Mouse (Mus musculus) embryo, embryonic 11 days (tissue): ENCODE results near the gene Sdr42e1.

Experiments used
- DNase-seq: peaks from one replicate; pipeline ENCODE4 v3.0.0-alpha.2; 2015

Gene Sdr42e1

GRCm38 (mm10) chr8:117673430-117673830, at the start of gene Sdr42e1:
Gene Sdr42e1 (minus strand): TSS chr8:117673689.
- peak; percentile 67 for DNase-seq

- DNase-seq = no peak
These were observed 44.8 kb upstream of the Sdr42e1 start for GRCm38 (mm10) chr8:117718152-117718860.

GRCm38 (mm10) chr8:117715896-117716295, 42.4 kb upstream of the Sdr42e1 start:
- no peak for DNase-seq

- DNase-seq = no peak
These were observed 41.1 kb upstream of the Sdr42e1 start for GRCm38 (mm10) chr8:117714604-117715003.

- peak; percentile 50 for DNase-seq
These were observed 38.7 kb upstream of the Sdr42e1 start for GRCm38 (mm10) chr8:117712226-117712625.

- DNase-seq = no peak
These were observed 32.7 kb upstream of the Sdr42e1 start for GRCm38 (mm10) chr8:117706141-117706540.

- DNase-seq = peak; percentile 13
These were observed 29.2 kb upstream of the Sdr42e1 start for GRCm38 (mm10) chr8:117702701-117703100.

GRCm38 (mm10) chr8:117701859-117702258, 28.4 kb upstream of the Sdr42e1 start, which contains the start of gene Hsd17b2:
Gene Hsd17b2 (plus strand): TSS chr8:117701904.
- peak; percentile 26 for DNase-seq

- no peak for DNase-seq
These were observed 27.8 kb upstream of the Sdr42e1 start for GRCm38 (mm10) chr8:117701246-117701645.

GRCm38 (mm10) chr8:117700699-117701098, 27.2 kb upstream of the Sdr42e1 start:
- no peak for DNase-seq

- peak; percentile 29 for DNase-seq
These were observed 23.8 kb upstream of the Sdr42e1 start for GRCm38 (mm10) chr8:117697248-117697647.

GRCm38 (mm10) chr8:117695636-117696035, 22.1 kb upstream of the Sdr42e1 start:
- DNase-seq = no peak

- DNase-seq = no peak
These were observed 18.6 kb upstream of the Sdr42e1 start for GRCm38 (mm10) chr8:117692131-117692530.

GRCm38 (mm10) chr8:117687890-117688289, 14.4 kb upstream of the Sdr42e1 start:
- DNase-seq = no peak

GRCm38 (mm10) chr8:117684504-117684903, 11.0 kb upstream of the Sdr42e1 start:
- peak; percentile 45 for DNase-seq

- DNase-seq = no peak
These were observed 10.5 kb upstream of the Sdr42e1 start for GRCm38 (mm10) chr8:117683925-117684472.

- no peak for DNase-seq
These were observed 5.2 kb upstream of the Sdr42e1 start for GRCm38 (mm10) chr8:117678650-117679049.

- no peak for DNase-seq
These were observed 3.5 kb upstream of the Sdr42e1 start for GRCm38 (mm10) chr8:117677011-117677410.

- DNase-seq = no peak
These were observed 3.0 kb upstream of the Sdr42e1 start for GRCm38 (mm10) chr8:117676460-117676859.

- no peak for DNase-seq
These were observed 1.7 kb upstream of the Sdr42e1 start for GRCm38 (mm10) chr8:117675171-117675570.

GRCm38 (mm10) chr8:117672558-117672957, 931 bp downstream of the Sdr42e1 start:
- DNase-seq = no peak

GRCm38 (mm10) chr8:117670461-117670860, 3.0 kb downstream of the Sdr42e1 start:
- peak; percentile 47 for DNase-seq

GRCm38 (mm10) chr8:117667349-117668124, 6.0 kb downstream of the Sdr42e1 start:
- no peak for DNase-seq
